Mouse (Mus musculus) telencephalon, adult 2 months (tissue): ENCODE results near the gene Srpk1.
A peak's percentile ranks its signal among the peaks of the same experiment; 100 is the strongest.

Experiments used
- DNase-seq: peaks from one replicate; pipeline ENCODE4 v3.0.0-alpha.2; 2011; ENCODE audit warnings: low read depth, low spot score

The Srpk1 gene

GRCm38 (mm10) chr17:28622300-28622759, at the start of gene Srpk1:
TSS of gene Srpk1 (minus strand) at chr17:28622709.
- no peak for DNase-seq

GRCm38 (mm10) chr17:28659564-28659963, 37.1 kb upstream of the Srpk1 start:
- DNase-seq, result no peak

- DNase-seq, result peak; percentile 29
These were observed 35.4 kb upstream of the Srpk1 start for GRCm38 (mm10) chr17:28657936-28658335.

- no peak for DNase-seq
These were observed 27.8 kb upstream of the Srpk1 start for GRCm38 (mm10) chr17:28650268-28650667.

- DNase-seq, result peak; percentile 56
These were observed 26.3 kb upstream of the Srpk1 start for GRCm38 (mm10) chr17:28648607-28649370.

GRCm38 (mm10) chr17:28646221-28646620, 23.7 kb upstream of the Srpk1 start:
- DNase-seq, result no peak

- no peak for DNase-seq
These were observed 21.6 kb upstream of the Srpk1 start for GRCm38 (mm10) chr17:28644112-28644511.

GRCm38 (mm10) chr17:28643697-28644096, 21.2 kb upstream of the Srpk1 start:
- no peak for DNase-seq

- no peak for DNase-seq
These were observed 17.6 kb upstream of the Srpk1 start for GRCm38 (mm10) chr17:28640113-28640512.

- peak; percentile 87 for DNase-seq
These were observed 15.5 kb upstream of the Srpk1 start for GRCm38 (mm10) chr17:28637711-28638690.

GRCm38 (mm10) chr17:28635842-28636241, 13.3 kb upstream of the Srpk1 start:
- no peak for DNase-seq

GRCm38 (mm10) chr17:28629125-28629524, 6.6 kb upstream of the Srpk1 start:
- DNase-seq, result no peak

GRCm38 (mm10) chr17:28628248-28629124, 6.0 kb upstream of the Srpk1 start:
- DNase-seq, result no peak

GRCm38 (mm10) chr17:28626937-28627336, 4.4 kb upstream of the Srpk1 start:
- peak; percentile 93 for DNase-seq

- no peak for DNase-seq
These were observed 2.8 kb upstream of the Srpk1 start for GRCm38 (mm10) chr17:28625327-28625726.

GRCm38 (mm10) chr17:28624841-28625240, 2.3 kb upstream of the Srpk1 start:
- DNase-seq, result peak; percentile 77

GRCm38 (mm10) chr17:28621381-28622299, 869 bp downstream of the Srpk1 start:
- DNase-seq, result no peak

GRCm38 (mm10) chr17:28618775-28619174, 3.7 kb downstream of the Srpk1 start:
- no peak for DNase-seq

- no peak for DNase-seq
These were observed 4.4 kb downstream of the Srpk1 start for GRCm38 (mm10) chr17:28618124-28618523.

GRCm38 (mm10) chr17:28617636-28618035, 4.9 kb downstream of the Srpk1 start:
- DNase-seq, result no peak
